Mouse (Mus musculus): ENCODE data around the gene Slco1a1. TPM values are rescaled to one million over a fixed set of nuclear protein-coding genes. Genes with fewer than 3 reads are reported as not detected.

Gene Slco1a1
- total RNA-seq, 2 experiments from 2014 or later = not detected

- Histone ChIP-seq H3K4me3 (no peak overlapping the region), H3K27ac (no peak overlapping the region)
- no peak for DNase-seq (ENCODE audit: extremely low spot score in 1 of 2, low spot score in 2 of 2)
- TF ChIP-seq CTCF (IDR thresholded peaks at IDR 0.05) = no peak
- intact Hi-C loops (cut with DNase I) = no loop called here
These were observed 78.0 kb downstream of the Slco1a1 start for GRCm38 (mm10) chr6:141868735-141869134.

- intact Hi-C loops (cut with DNase I) = no loop called here
- no peak for TF ChIP-seq CTCF (IDR thresholded peaks at IDR 0.05)
- H3K27ac ChIP-seq = no peak overlapping the region
- no peak for DNase-seq (ENCODE audit: extremely low spot score in 1 of 2, low spot score in 2 of 2)
- H3K4me3 ChIP-seq = no peak overlapping the region
These were observed 80.7 kb downstream of the Slco1a1 start for GRCm38 (mm10) chr6:141866026-141866425.

GRCm38 (mm10) chr6:141857735-141858531, 88.8 kb downstream of the Slco1a1 start:
- TF ChIP-seq CTCF (IDR thresholded peaks at IDR 0.05) = no peak
- Histone ChIP-seq H3K27ac (no peak overlapping the region), H3K4me3 (no peak overlapping the region)
- no peak for DNase-seq (ENCODE audit: extremely low spot score in 1 of 2, low spot score in 2 of 2)
- intact Hi-C loops (cut with DNase I) = no loop called here

Other genes with a start within 250 kb of the Slco1a1 start
- gene Gm5724, start 173.2 kb downstream of the Slco1a1 start, total RNA-seq (2021) = not detected
- gene Slco1a4, start 90.8 kb downstream of the Slco1a1 start, total RNA-seq (2021) = 10 to 100 TPM; 29.0 to 49.8 TPM
- gene Gm6614, start 64.5 kb upstream of the Slco1a1 start, total RNA-seq (2021) = not detected